Mouse (Mus musculus) ES-CJ7 (cell line): ENCODE measurements around the gene Cxcl5.
"Not testable (repeated sequence)": the region's sequence is repeated elsewhere in the genome, so short reads cannot be mapped to it uniquely, and the experiment has no call there.

ENCODE experiments used
- DNase-seq: peaks from one replicate; pipeline ENCODE4 v3.0.0; 2011; ENCODE audit warnings: low read depth, low spot score

Gene Cxcl5

DNA sequence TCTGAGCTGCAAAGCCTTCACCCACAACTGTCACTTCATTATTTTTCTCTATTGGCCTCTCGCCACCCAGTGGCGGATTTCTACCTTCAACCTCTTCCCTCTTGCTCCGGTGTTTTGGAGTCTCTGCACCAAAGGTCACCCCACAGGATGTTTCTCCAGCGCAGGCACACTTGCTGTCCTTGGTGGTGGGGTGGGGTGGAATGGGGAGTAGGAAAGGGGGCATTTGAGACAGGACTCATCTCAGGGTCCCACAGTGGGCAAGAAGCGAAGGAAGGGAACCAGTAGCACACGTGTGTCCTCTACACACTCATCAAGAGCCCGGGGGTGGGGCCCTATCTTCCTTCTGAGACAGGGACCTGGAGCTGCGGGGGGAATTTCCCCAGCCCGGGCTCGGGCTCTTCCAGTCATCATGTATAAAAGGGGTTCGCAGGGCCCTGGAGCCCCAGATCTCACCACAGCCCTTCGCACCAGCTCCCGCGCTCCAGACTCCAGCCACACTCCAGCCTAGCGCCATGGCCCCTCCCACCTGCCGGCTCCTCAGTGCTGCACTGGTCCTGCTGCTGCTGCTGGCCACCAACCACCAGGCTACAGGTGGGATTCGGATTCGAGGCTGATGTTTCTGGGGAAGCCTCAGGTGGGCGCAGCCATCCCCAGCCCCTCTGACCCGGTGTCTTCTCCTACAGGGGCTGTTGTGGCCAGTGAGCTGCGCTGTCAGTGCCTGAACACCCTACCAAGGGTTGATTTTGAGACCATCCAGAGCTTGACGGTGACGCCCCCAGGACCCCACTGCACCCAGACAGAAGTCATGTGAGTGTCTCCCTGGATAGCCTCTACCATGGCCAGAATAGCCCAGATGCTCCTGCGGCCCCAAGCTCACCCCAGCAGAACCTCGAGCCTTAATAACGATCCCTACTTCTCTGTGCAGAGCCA, 26.8 kb downstream of the Cxcl5 start, which contains the start of gene Cxcl3:
Cxcl3 (plus strand) TSS at position 445 of the 930 bp plus-strand sequence.
- peak; percentile 54 for DNase-seq

DNA sequence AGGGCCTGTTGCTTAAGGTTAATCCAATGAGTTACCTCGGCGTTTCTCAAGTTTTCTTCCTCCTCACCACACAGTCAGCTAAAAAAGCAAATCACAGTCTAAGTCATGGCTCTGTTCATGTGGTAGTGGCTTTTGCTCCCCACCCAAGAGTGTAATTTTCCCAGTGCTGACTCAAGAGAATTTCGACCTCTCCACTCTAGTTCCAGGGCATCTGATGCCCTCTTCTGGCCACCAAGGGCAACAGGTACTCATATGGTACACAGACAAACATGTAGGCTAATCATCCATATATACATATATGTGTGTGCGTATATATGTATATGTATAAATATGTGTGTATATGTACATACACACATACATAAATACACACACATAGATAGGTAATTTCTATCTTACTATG, 29.0 kb downstream of the Cxcl5 start:
- DNase-seq, result peak; percentile 30

DNA sequence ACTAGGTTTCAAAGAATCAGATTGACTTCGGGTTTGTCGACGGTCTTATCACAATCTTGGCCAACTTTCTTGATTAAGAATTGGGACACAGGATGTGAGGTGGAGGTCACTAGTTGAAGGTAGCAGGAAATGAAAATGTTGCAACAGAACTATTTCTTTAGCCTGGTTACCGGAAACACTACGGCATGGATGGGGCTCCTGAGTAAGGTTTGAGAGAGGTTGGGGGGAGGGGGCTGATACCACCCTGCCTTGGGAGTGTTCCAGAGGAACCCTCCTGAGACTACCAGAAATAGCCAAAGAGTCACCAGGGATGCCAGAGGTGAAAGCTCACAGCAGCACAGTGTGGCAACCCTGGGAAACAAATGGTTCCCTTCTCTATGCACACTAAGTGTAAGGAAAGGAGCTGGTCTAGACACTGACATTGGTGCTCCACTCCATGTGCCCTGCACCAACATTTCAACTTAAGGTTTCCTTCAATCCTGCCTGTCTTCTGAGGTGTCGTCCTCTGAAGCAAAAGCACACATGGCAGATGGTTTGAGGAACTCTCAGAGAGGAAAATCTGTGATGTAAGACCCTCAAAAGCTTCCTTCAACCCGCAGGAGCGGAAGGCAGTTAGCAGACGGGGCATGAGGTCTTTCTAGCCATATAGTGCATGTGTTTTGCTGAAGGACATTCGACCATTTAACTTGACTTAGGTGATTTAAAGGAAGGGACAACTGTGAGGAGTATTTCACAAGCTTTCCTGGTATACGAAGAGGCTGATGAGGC, 30.3 kb downstream of the Cxcl5 start:
- no peak for DNase-seq

DNA sequence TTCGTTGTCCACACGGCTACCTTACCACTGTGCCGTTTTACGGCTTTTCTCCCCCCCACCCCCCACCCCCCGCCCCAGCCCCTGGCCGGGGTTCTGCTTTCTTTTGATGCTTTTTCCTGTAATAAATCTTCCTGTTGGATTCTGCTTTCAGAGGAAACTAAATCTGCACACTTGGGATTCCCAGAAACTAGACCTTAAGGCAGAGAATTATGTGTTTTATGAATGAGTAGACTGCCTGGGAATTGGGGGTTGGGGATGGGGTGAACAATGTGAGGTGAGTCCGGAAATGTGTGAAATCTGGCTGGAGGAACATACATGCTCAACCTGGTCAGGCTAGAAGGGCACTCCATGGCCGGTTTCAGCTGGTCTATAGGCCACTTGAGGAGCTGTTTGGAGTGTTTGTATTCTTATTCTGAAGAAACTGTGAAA, 30.9 kb downstream of the Cxcl5 start:
- DNase-seq, result no peak

DNA sequence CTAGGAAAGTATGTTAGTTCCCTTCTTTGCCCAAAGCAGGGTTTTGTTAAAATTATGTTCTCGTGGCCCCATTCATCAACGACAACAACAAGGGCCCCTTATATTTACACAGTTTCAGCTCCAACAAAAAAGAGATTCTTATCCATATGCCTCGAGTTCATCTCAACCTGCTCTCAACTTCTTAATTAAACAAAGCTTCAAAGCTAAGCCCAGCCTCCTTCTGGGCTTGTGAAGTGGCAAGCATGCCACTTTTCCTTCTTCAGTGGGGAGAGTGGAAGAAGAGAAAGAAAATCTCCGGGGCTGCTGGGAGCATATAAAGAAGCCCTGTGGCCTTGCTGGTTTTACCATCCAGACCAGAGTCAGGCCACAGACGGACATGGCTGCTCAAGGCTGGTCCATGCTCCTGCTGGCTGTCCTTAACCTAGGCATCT, 35.0 kb downstream of the Cxcl5 start, which contains the start of gene Cxcl15:
Cxcl15 (plus strand) TSS at position 340 of the 431 bp plus-strand sequence.
- DNase-seq, result no peak

DNA sequence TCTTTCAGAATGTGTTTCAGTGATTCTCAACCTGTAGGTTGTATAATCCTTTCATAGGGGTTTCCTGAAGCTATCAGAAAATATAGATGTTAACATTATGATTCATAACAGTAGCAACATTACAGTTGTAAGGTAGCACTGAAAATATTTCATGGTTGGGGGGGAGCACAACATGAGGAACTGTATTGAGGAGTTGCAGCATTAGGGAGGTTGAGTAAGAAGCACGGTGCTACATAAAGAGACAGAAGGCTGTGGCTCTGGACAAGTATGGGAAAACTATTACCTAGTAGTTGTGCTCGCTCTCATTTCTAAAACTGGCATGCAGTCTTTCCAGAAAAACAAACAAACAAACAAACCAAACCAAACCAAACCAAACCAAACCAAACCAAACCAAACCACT, 36.2 kb downstream of the Cxcl5 start:
- not testable (repeated sequence) for DNase-seq

DNA sequence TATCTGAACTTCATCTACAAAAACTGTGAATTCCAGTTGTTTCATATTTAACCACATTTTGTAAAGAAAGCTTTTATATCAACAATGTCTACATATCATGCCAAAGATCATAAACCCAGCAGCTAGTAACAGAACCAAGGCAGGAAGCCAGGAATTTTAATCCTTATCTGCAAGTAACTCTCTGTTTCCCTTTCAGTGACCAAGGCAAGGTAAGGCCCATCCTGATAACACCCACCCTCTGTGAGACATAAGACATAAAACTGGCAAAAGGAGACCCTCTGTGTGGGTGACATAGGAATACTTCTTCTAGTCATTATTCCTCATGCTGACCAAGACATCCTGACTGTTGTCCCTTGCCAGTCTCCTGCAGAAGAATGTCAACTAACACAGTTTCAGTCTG, 45.4 kb downstream of the Cxcl5 start:
- no peak for DNase-seq

DNA sequence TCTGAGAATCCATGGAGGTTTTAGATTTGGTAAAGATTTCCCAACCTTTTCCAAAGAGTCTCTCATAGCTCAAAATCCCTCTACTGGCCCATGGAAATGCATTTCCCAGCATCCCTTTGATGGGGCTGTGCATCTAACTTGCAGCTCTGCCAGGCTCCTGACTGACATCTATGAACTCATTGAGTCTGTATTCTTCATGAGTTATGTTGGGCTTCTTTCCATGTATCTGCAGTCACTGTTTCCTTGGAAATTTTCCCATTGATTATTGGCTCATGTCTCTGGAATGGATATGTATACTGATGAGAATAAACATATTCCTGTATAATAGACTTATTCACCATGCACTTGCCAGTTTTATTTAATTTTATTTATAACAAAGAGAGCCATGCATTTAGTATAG, 46.9 kb downstream of the Cxcl5 start:
- DNase-seq, result no peak

DNA sequence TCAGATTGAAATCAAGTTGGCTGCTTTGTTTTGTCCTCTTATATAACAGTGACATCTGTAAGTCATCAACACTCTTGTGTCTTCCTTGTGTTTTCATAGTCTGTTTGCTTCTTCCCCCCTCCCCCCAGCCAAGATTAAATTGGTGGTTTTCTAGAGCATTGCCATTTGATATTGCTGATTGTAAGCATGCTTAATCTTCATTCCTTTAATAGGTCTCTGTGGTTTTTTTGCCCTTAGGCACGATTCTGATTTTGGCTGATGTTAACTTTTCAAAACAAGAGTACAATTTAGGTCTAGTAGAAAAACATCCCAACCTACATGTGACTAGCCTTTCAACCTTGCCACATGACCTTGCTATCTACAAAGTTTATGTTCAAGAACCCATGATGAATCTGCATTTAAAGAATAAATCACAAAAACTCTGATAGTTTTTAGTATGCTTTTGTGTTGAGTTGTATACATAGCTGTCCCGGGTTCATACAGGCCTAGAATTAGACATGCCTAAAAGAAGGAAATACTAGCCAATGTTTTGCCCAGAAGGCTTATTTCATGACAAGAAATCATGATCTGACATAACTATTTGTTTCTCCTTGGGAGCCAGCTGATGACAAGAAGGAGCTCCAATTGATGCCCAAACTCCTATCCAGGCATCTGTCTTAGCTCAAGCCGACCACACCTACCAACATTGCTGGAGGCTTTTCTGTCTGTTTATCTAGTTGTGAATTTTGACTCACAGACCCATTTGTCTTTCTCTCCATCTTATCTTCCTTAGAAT, 48.2 kb downstream of the Cxcl5 start:
- DNase-seq, result no peak
